Mouse (Mus musculus): Measurements from ENCODE around the gene Glp1r.

Glp1r gene

GRCm38 (mm10) chr17:30914264-30914663, 12.6 kb downstream of the Glp1r start:
- no peak for DNase-seq

GRCm38 (mm10) chr17:30923566-30923965, 21.9 kb downstream of the Glp1r start:
- peak in 1 of 2 experiments; percentile 34 for DNase-seq

GRCm38 (mm10) chr17:30930827-30931226, 29.2 kb downstream of the Glp1r start:
- DNase-seq: no peak

GRCm38 (mm10) chr17:30932836-30933235, 31.2 kb downstream of the Glp1r start:
- no peak for DNase-seq

GRCm38 (mm10) chr17:30935301-30935700, 33.7 kb downstream of the Glp1r start:
- peak; percentile 36 to 49 for DNase-seq

GRCm38 (mm10) chr17:30938554-30938953, 36.9 kb downstream of the Glp1r start:
- DNase-seq: no peak

- DNase-seq: no peak
Observed at GRCm38 (mm10) chr17:30948382-30948781, 46.8 kb downstream of the Glp1r start.

- DNase-seq: peak; percentile 63 to 84
Observed at GRCm38 (mm10) chr17:30950780-30951179, 49.2 kb downstream of the Glp1r start.

GRCm38 (mm10) chr17:30951600-30951999, 50.0 kb downstream of the Glp1r start:
- DNase-seq: no peak

GRCm38 (mm10) chr17:30954340-30954739, 52.7 kb downstream of the Glp1r start, which contains the start of gene Umodl1:
TSS of gene Umodl1 (plus strand) at chr17:30954640.
- DNase-seq: no peak

GRCm38 (mm10) chr17:30961936-30962592, 60.4 kb downstream of the Glp1r start:
- DNase-seq: no peak

GRCm38 (mm10) chr17:30962880-30963279, 61.3 kb downstream of the Glp1r start:
- DNase-seq: peak in 1 of 2 experiments; percentile 24

- peak; percentile 24 to 53 for DNase-seq
Observed at GRCm38 (mm10) chr17:30969983-30970382, 68.4 kb downstream of the Glp1r start.

- DNase-seq: no peak
Observed at GRCm38 (mm10) chr17:30971877-30972276, 70.3 kb downstream of the Glp1r start.

GRCm38 (mm10) chr17:30973332-30973731, 71.7 kb downstream of the Glp1r start:
- DNase-seq: no peak

- DNase-seq: peak; percentile 21 to 39
Observed at GRCm38 (mm10) chr17:30977290-30977689, 75.7 kb downstream of the Glp1r start.

- DNase-seq: no peak
Observed at GRCm38 (mm10) chr17:30978556-30978955, 76.9 kb downstream of the Glp1r start.

GRCm38 (mm10) chr17:30983521-30983920, 81.9 kb downstream of the Glp1r start:
- no peak for DNase-seq

- peak; percentile 24 to 55 for DNase-seq
Observed at GRCm38 (mm10) chr17:30990254-30990653, 88.6 kb downstream of the Glp1r start.

All from cerebellum, postnatal 25 days (tissue).